Mouse (Mus musculus) gastrocnemius, postnatal 10 days (tissue): ENCODE data around the gene Tlr2. TPM values are rescaled to one million over a fixed set of nuclear protein-coding genes. Genes with fewer than 3 reads are reported as not detected.
"Not testable (repeated sequence)": the region's sequence is repeated elsewhere in the genome, so short reads cannot be mapped to it uniquely, and the experiment has no call there.

Experiments
- DNase-seq: peaks from one replicate; pipeline ENCODE4 v3.0.0; 2021; ENCODE audit warnings: mixed read lengths
- long read RNA-seq, 2 experiments: library from polyadenylated mRNA; stranded (forward); transcript quantifications; one replicate each; pipeline ENCODE4 v2.0.0; 2021
- total RNA-seq, 2 experiments: library from RNA; stranded (reverse); gene quantifications; 2 replicates each; pipeline ENCODE4 v1.2.3; 2021

The Tlr2 gene
- 1 to 10 TPM; 1.3 to 2.0 TPM for total RNA-seq
- long read RNA-seq, experiment 1, partial matches to known transcripts: 2 of 3 reads
- long read RNA-seq, experiment 1, other reads (novel, unspliced or antisense): 0 of 3 reads
- long read RNA-seq, experiment 2, partial matches to known transcripts: 0 of 2 reads
- long read RNA-seq, experiment 2, other reads (novel, unspliced or antisense): 2 of 2 reads

- peak; percentile 74 for DNase-seq
These were observed at the start of gene Tlr2 for GRCm38 (mm10) chr3:83841095-83841850. Tlr2 (minus strand) TSS chr3:83841767.

GRCm38 (mm10) chr3:83885163-83885562 lies 43.6 kb upstream of the Tlr2 start:
- no peak for DNase-seq

- DNase-seq: not testable (repeated sequence)
These were observed 37.9 kb upstream of the Tlr2 start for GRCm38 (mm10) chr3:83879261-83880050.

GRCm38 (mm10) chr3:83878801-83879200 lies 37.2 kb upstream of the Tlr2 start:
- no peak for DNase-seq

GRCm38 (mm10) chr3:83876299-83876698 lies 34.7 kb upstream of the Tlr2 start:
- DNase-seq: no peak

GRCm38 (mm10) chr3:83875078-83875477 lies 33.5 kb upstream of the Tlr2 start:
- DNase-seq: not testable (repeated sequence)

- not testable (repeated sequence) for DNase-seq
These were observed 31.3 kb upstream of the Tlr2 start for GRCm38 (mm10) chr3:83872853-83873252.

GRCm38 (mm10) chr3:83871962-83872361 lies 30.4 kb upstream of the Tlr2 start:
- DNase-seq: not testable (repeated sequence)

- DNase-seq: not testable (repeated sequence)
These were observed 30.0 kb upstream of the Tlr2 start for GRCm38 (mm10) chr3:83871559-83871958.

GRCm38 (mm10) chr3:83869776-83870175 lies 28.2 kb upstream of the Tlr2 start:
- DNase-seq: no peak

GRCm38 (mm10) chr3:83867026-83867425 lies 25.5 kb upstream of the Tlr2 start:
- DNase-seq: not testable (repeated sequence)

GRCm38 (mm10) chr3:83865216-83865615 lies 23.6 kb upstream of the Tlr2 start:
- no peak for DNase-seq

GRCm38 (mm10) chr3:83864064-83864548 lies 22.5 kb upstream of the Tlr2 start:
- DNase-seq: no peak

GRCm38 (mm10) chr3:83862956-83863355 lies 21.4 kb upstream of the Tlr2 start:
- peak; percentile 69 for DNase-seq

GRCm38 (mm10) chr3:83859595-83859994 lies 18.0 kb upstream of the Tlr2 start:
- DNase-seq: no peak

GRCm38 (mm10) chr3:83859071-83859470 lies 17.5 kb upstream of the Tlr2 start:
- DNase-seq: no peak

- DNase-seq: no peak
These were observed 16.1 kb upstream of the Tlr2 start for GRCm38 (mm10) chr3:83857621-83858020.

GRCm38 (mm10) chr3:83855643-83856042 lies 14.1 kb upstream of the Tlr2 start:
- no peak for DNase-seq

GRCm38 (mm10) chr3:83849341-83849740 lies 7.8 kb upstream of the Tlr2 start:
- DNase-seq: no peak

- DNase-seq: no peak
These were observed 3.4 kb upstream of the Tlr2 start for GRCm38 (mm10) chr3:83844766-83845520.

- DNase-seq: no peak
These were observed 2.1 kb downstream of the Tlr2 start for GRCm38 (mm10) chr3:83839477-83839876.

- DNase-seq: no peak
These were observed 4.9 kb downstream of the Tlr2 start for GRCm38 (mm10) chr3:83836685-83837084.
